Mouse (Mus musculus) kidney, adult 18-20 months (tissue): Measurements from ENCODE around the gene Abi3.
"Not testable (repeated sequence)": the region's sequence is repeated elsewhere in the genome, so short reads cannot be mapped to it uniquely, and the experiment has no call there.

Experiments
- DNase-seq: peaks from one replicate; pipeline ENCODE4 v3.0.0; 2021

The Abi3 gene

DNA sequence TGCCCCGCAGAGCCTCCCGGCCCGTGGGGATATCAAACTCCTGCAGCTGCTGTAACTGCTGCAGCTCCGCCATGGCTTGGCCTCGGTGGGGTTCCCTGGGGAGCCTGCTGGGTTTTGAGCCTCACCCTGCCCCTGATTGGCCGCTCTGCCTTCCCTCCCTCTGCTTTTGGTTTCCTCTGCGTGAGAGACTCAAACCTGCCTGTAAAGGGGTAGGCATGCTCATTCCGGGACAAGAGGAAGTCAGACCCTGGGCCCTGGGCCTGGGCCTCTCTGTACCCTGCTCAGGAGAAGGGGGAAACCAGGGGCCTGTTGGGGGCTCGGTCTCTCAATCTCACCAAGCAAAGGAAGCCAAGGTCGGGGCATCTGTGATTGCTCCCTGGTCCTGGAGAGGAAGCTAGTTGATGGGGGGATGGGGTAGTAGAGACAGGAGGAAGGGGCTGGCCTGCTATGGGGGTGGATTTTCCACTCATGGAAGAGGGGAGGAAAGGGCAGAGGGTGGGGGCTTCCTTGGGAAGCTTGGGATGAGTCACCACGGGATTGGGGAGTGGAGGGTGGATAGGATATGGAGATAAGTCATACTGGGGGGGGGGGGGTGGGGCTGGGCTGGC, at the start of gene Abi3:
Abi3 (minus strand) TSS at position 403 of the 608 bp plus-strand sequence.
- peak; percentile 60 for DNase-seq

DNA sequence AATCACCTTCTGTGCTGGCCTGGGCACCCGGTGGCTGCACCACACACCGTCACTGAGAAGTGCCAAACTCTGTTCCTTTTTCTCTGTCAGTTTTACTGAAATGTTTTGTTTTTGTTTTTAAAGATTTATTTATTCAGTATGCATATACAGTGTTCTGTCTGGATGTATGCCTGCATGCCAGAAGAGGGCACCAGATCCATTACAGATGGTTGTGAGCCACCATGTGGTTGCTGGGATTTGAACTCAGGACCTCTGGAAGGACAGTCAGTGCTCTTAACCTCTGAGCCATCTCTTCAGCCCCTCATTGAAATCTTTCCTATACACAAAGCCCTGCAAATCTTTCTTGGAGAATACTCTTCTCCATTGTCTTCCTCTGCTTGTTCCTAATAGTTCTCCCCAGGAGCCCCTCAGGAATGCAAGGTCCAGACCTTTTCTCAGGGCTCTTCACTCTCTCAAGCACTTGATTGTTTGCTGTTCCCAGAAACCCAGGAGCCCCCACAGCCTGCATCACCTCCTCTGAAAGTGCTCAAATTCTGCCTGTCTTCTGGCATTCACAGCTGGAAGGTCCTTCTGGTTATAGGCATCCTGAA, 48.3 kb upstream of the Abi3 start:
- DNase-seq = no peak

GRCm38 (mm10) chr11:95879861-95880260, 37.6 kb upstream of the Abi3 start:
- not testable (repeated sequence) for DNase-seq

- peak; percentile 52 for DNase-seq
These were observed 34.0 kb upstream of the Abi3 start for GRCm38 (mm10) chr11:95876296-95876695.

GRCm38 (mm10) chr11:95875804-95876203, 33.5 kb upstream of the Abi3 start:
- DNase-seq = no peak

GRCm38 (mm10) chr11:95869918-95870470, 27.7 kb upstream of the Abi3 start:
- no peak for DNase-seq

- no peak for DNase-seq
These were observed 27.2 kb upstream of the Abi3 start for GRCm38 (mm10) chr11:95869442-95869841.

DNA sequence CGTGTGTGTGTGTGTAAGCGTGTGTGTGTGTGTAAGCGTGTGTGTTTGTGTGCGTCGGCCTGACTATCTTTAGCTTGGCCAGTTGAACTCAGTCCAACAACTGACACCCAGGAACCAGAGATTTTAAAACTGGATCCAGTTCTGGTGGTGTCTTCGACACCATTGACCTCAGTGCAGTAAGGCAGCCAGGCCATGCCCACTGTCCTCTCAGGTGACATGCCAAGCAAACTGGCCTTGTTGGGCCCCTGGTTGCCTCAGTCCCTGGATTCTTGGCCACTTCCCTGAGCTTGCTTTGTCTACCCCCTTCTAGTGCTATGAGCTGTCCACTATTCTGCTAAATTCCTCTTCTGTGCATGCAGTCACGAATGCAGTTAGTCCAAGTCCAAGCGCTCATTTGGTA, 19.1 kb upstream of the Abi3 start:
- DNase-seq = no peak

- no peak for DNase-seq
These were observed 17.8 kb upstream of the Abi3 start for GRCm38 (mm10) chr11:95860071-95860490.

GRCm38 (mm10) chr11:95859468-95859855, 17.2 kb upstream of the Abi3 start:
- DNase-seq = no peak

DNA sequence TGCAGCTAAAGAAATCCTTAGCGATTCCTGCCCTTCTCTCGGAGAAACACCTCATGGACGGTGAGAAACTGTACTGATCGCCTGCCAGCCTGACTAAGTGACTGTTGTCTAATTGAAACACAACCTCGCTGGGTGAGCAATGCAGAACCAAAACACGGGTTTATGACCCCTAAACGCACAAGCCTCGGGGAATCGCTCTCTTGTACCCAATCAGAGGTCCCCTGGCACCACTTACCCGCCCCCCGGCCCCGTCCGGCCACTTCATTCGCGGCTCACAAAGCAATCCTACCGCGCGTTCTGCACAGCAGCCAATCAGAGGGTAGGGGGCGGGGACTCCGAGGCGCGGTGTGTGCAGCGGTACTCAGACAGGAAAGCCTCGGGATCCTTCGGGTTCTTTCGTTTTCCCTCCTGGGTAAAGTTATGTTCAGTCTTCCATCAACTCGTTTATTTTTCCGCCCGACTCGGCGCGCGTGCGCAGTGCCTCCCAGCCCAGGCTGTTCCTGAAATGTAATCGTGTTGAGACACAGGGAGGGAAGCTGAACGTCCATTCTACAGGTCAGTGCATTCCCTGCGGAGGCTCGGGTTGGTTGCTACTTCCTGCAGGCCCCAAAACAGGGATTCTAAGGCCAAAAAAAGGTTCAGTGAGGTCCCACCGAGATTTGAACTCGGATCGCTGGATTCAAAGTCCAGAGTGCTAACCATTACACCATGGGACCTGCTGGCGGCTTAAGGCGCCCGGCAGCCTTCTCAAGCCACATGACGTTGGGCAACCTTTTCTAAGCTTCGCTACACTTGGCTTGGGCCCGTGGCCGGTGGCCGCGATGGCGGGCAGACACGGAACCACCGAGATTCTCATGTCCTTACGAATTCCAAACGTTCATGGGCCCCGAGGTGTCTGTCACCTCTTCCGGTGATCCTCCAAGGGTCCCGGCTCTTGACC, 16.5 kb upstream of the Abi3 start:
- peak; percentile 98 for DNase-seq

DNA sequence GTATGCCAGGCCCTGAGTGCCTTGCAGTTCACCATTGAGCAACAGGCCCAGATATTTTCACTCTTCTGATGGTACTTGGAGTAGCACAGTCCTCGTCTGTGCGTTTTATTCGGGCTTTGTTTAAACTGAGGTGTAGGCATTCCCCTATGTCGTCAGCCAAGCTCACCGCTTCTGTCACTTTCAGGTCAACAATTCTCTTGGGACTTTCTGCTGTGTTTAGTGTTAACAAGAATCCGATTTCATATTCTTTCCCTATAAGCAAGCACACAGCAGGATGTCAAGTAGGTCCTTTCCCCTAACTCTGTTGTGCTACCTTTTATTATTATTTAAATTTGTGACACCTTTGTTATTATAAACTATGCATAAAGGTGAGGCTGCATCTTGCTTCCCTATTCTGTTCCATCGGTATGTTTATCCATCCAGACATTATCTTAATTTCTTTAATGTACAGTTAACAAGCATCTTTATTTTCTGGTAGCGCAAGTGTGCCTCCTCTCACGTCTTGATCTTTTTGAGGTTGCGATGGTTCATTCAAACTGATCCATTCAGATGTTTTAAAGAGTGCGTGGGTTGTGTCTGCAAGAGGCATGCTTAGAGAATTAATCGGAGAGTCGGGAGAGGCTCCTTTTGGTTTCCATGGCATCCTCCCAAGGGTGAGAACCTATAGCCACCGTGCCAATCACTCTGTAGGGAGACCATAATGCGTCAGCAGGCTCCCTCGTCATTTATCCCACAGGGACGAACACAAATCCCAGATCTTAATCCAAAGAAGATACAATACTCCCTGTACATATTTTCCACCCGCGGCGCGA, 15.6 kb upstream of the Abi3 start:
- no peak for DNase-seq

GRCm38 (mm10) chr11:95857306-95857705, 15.0 kb upstream of the Abi3 start:
- no peak for DNase-seq

- DNase-seq = peak; percentile 81
These were observed 11.4 kb upstream of the Abi3 start for GRCm38 (mm10) chr11:95853684-95854083.

DNA sequence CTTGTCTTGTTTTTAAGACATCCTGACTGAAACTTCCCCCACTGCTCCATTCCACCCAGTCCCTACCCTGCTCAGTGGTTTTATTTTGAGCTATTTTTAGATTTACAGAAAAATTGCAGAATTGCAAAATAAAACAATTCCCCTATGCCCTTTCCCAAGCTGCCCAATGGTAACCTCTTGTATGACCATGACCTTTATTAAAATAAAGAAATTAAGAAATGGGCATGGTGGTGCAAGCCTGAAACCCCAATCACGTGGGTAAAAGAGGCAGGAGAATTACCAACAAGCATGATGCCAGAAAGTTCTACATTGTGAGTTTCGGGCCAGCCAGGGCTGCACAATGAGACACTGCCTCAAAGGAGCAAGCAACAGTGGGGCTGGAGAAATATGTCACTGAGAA, 8.6 kb upstream of the Abi3 start:
- DNase-seq = no peak

DNA sequence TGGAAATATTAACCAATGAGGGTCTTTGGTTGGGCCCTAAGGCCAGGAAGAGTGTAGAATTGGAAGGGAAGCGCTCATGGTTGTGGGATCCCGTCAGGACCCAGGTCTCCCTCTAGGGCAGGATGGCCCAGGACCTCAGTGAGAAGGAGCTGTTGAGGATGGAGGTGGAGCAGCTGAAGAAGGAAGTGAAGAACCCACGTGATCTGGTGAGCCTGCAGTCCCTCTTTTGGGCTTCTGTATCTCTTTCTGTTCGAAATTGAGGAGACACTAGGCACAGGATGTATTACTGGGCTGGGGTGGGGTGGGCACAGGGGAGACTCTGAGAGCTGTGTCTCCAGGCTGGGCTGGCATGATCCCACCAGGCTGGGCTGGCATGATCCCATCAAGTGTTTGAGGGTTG, 2.7 kb upstream of the Abi3 start:
- DNase-seq = no peak

GRCm38 (mm10) chr11:95843421-95843950, 1.2 kb upstream of the Abi3 start:
- DNase-seq = no peak

DNA sequence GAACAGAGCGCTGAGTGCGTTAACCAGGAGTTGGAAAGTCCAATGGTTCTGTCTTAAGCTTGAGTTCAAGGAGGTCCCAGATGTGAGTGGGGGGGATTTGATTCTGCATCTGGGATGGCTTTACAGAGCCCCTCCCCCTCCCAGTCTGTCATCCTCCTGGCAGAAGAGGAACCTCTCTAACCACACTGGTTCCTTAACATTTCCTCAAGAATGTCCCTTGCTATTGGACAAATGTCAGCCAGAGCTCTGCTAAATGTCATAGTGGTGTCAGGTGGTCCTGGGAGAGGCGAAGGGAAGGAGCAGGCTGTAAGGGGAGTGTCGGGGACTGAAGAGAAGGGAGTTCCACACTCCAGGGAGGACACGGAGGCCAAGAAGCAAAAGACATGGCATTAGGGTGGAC, 677 bp upstream of the Abi3 start:
- no peak for DNase-seq

GRCm38 (mm10) chr11:95841498-95841830, 812 bp downstream of the Abi3 start:
- DNase-seq = no peak

- DNase-seq = no peak
These were observed 1.4 kb downstream of the Abi3 start for GRCm38 (mm10) chr11:95840694-95841497.

- DNase-seq = no peak
These were observed 3.0 kb downstream of the Abi3 start for GRCm38 (mm10) chr11:95838999-95839868.
